Mouse (Mus musculus) megakaryocyte-erythroid progenitor cell, adult 5 weeks (primary cell): Measurements from ENCODE around the gene Plcxd2. TPM values are rescaled to one million over a fixed set of nuclear protein-coding genes. Genes with fewer than 3 reads are reported as not detected.

Source experiments
- polyA plus RNA-seq: library from polyadenylated mRNA; stranded (reverse); fragments of >175 nt; gene quantifications from 2 replicates; pipeline ENCODE4 v1.2.3, GENCODE M21; 2012

The Plcxd2 gene
- 0.29 and 0.30 TPM in 2 replicates for polyA plus RNA-seq

DNA sequence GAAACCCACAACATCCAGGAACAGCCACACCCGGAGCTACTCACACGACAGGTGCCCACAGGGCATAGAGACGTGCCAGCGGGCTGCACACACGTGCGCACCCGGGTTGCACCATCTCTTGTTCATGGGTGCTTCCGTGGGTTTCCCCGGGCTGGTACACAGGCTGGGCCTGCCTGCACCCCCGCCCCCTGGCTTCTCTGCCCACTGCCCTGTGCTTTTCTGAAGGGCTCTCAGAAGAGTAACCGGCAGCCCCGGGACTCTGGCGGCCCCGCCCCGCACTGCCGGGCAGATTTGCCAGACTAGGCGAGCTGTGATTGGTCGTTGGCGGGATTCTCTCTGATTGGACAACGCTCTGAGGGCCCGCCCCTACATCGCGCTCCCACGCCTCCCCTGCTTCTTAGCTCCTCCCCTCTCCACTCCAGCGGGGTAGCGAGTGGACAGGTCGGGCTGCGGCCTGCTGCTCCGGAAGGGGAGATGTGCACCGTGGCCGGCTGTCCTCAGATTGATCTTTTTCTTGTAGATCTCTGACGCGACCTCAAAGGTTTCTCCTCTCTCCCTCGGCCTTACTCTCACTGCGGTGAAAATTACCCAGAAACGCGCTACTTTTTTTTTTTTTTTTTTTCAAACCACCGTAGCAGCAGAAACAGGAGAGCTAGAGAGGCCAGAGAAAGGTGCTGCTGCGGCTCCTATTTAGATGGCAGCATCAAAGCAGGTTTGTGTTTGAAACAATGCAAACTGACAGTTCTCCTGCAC, at the start of gene Plcxd2:
Gene Plcxd2 (minus strand): TSS at position 66 of the 753 bp plus-strand sequence.

DNA sequence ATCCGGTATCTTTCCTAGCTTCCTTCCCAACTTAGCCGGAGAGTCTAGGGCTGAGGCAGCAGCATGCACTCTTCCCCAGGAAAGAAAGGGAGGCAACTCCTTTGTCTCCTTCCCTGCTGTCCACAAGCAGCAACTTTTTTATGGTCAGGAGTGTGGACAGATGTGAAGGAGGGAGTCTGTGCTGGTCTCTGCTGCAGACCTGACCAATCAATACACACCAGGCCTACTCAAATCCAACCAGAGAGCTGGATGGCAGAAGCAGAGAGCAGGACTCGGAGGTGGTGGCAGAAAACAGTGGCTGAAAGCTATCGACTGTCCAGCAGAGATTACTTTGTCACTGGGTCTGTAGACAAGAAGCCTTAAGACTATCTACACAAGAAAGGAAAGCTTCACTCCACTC, 56.6 kb downstream of the Plcxd2 start, which contains the start of gene Phldb2:
Gene Phldb2 (minus strand): TSS at position 205 of the 400 bp plus-strand sequence.

Other genes with a start within 250 kb of the Plcxd2 start
- gene Phldb2, start 56.6 kb downstream of the Plcxd2 start, polyA plus RNA-seq: 0.66 and 0.73 TPM in 2 replicates
- gene Cd96, start 110.0 kb upstream of the Plcxd2 start, polyA plus RNA-seq: 0.26 and 0.42 TPM in 2 replicates
- 25.3 and 36.7 TPM in 2 replicates for gene Gm4737, start 144.9 kb upstream of the Plcxd2 start, polyA plus RNA-seq